Mouse (Mus musculus) layer of hippocampus, adult 11-12 months (tissue): ENCODE measurements around the gene Gm11634.
"Not testable (repeated sequence)": the region's sequence is repeated elsewhere in the genome, so short reads cannot be mapped to it uniquely, and the experiment has no call there.

Experiments
- DNase-seq: peaks from one replicate; pipeline ENCODE4 v3.0.0; 2022; ENCODE audit warnings: low spot score

The Gm11634 gene

GRCm38 (mm10) chr11:101616948-101617767, 18.1 kb upstream of the Gm11634 start:
- peak; percentile 19 for DNase-seq

- no peak for DNase-seq
These were observed 17.0 kb upstream of the Gm11634 start for GRCm38 (mm10) chr11:101616104-101616503.

GRCm38 (mm10) chr11:101615380-101615779, 16.3 kb upstream of the Gm11634 start:
- no peak for DNase-seq

- no peak for DNase-seq
These were observed 15.1 kb upstream of the Gm11634 start for GRCm38 (mm10) chr11:101614116-101614515.

- no peak for DNase-seq
These were observed 14.5 kb upstream of the Gm11634 start for GRCm38 (mm10) chr11:101613596-101613995.

GRCm38 (mm10) chr11:101610445-101610844, 11.4 kb upstream of the Gm11634 start:
- DNase-seq, result no peak

- not testable (repeated sequence) for DNase-seq
These were observed 8.1 kb upstream of the Gm11634 start for GRCm38 (mm10) chr11:101607134-101607533.

- DNase-seq, result peak; percentile 43
These were observed 5.7 kb upstream of the Gm11634 start for GRCm38 (mm10) chr11:101604531-101605453.

GRCm38 (mm10) chr11:101604116-101604515, 5.1 kb upstream of the Gm11634 start:
- no peak for DNase-seq

GRCm38 (mm10) chr11:101602491-101602890, 3.4 kb upstream of the Gm11634 start:
- DNase-seq, result no peak

GRCm38 (mm10) chr11:101589989-101590624, 8.9 kb downstream of the Gm11634 start:
- no peak for DNase-seq

- peak; percentile 53 for DNase-seq
These were observed 9.6 kb downstream of the Gm11634 start for GRCm38 (mm10) chr11:101589444-101589843.

- DNase-seq, result no peak
These were observed 10.2 kb downstream of the Gm11634 start for GRCm38 (mm10) chr11:101588868-101589267.

- peak; percentile 43 for DNase-seq
These were observed 11.4 kb downstream of the Gm11634 start for GRCm38 (mm10) chr11:101587676-101588075.

GRCm38 (mm10) chr11:101585805-101586204, 13.3 kb downstream of the Gm11634 start:
- no peak for DNase-seq

GRCm38 (mm10) chr11:101585031-101585430, 14.0 kb downstream of the Gm11634 start:
- not testable (repeated sequence) for DNase-seq

GRCm38 (mm10) chr11:101583205-101583604, 15.9 kb downstream of the Gm11634 start:
- DNase-seq, result no peak

- DNase-seq, result no peak
These were observed 16.7 kb downstream of the Gm11634 start, which contains the start of gene Tmem106a for GRCm38 (mm10) chr11:101582054-101583035. Gene Tmem106a, plus strand, starts transcription at chr11:101582242.

GRCm38 (mm10) chr11:101581081-101581764, 17.8 kb downstream of the Gm11634 start:
- no peak for DNase-seq

GRCm38 (mm10) chr11:101576116-101576515, 22.9 kb downstream of the Gm11634 start:
- no peak for DNase-seq
